Mouse (Mus musculus): ENCODE measurements around the gene Arhgef10l. TPM values are rescaled to one million over a fixed set of nuclear protein-coding genes. Genes with fewer than 3 reads are reported as not detected.
"Not testable (repeated sequence)": the region's sequence is repeated elsewhere in the genome, so short reads cannot be mapped to it uniquely, and the experiment has no call there.

Arhgef10l gene
- polyA plus RNA-seq, 1 experiment from 2014 or later: 27.7 TPM

DNA sequence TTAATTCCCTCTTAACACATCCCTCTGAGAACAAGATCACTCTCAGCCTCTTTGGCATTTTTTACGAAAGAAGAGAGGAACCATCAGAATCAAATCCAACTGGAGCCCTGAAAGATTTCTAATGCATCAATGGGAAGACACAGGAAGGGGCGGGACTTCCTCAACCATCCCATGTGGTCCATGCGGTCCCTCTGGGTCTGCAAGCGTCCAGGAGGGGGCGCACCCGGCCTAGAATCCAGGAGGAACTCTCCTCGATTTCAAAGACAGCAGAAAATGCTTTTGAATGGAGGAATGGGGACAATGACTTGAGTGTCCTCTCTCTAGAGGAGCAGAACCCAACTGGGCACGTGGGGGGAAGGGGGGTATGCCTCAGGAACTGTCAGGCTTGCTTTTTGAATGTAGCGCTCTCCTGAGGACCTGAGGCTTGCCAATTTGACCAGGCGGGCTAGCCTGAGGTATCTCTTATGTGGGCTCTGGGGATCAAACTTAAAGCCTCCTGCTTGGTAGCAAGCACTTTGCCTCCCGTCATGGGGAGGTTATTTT is 73.5 kb downstream of the Arhgef10l start:
- no peak overlapping the region for H3K4me2 ChIP-seq (replicated peaks)
- 24% methylated on average over 11 of the region's 11 CpGs for WGBS
- H3K4me1 ChIP-seq (replicated peaks): peaks cover 18% of the 10 kb centered on the region
- H3K4me3 ChIP-seq (replicated peaks): no peak overlapping the region
- H3K27me3 ChIP-seq: no peaks in the 10 kb centered on the region
- no peak overlapping the region; the same call in 1 of the 2 replicates for H3K27ac ChIP-seq
- ATAC-seq: peak; percentile 80
- H3K9ac ChIP-seq (replicated peaks): no peak overlapping the region
- H3K36me3 ChIP-seq: peaks cover 72% of the 10 kb centered on the region
- peaks cover 9% of the 10 kb centered on the region; the same call in 1 of the 2 replicates for H3K9me3 ChIP-seq

DNA sequence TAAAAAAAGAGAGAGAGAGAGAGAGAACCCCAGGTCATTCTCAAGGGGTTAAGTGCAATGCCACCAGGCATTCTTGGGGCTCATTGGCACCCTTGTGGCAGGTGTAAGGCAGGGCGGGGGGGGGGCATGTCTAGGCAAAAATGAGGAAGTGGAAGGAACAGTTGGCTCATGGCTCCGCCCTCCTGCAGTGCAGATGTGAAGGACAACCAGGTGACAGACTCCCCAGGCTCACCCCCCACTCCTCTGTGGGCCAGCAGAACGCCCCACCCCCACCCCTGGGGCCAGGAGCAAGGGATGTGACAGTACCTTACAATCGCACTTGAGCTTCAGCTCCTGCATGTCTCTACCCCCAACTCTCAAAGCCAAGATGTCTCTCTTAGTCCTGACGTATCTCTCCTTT is 79.3 kb downstream of the Arhgef10l start:
- H3K36me3 ChIP-seq: peaks cover 91% of the 10 kb centered on the region
- no peak for ATAC-seq
- no peaks in the 10 kb centered on the region for H3K27me3 ChIP-seq
- WGBS: 82% methylated on average over 5 of the region's 5 CpGs
- H3K4me2 ChIP-seq (replicated peaks): no peak overlapping the region
- H3K4me1 ChIP-seq (replicated peaks): no peaks in the 10 kb centered on the region
- H3K9me3 ChIP-seq: no peaks in the 10 kb centered on the region
- no peak overlapping the region for H3K4me3 ChIP-seq (replicated peaks)
- no peak overlapping the region for H3K27ac ChIP-seq
- no peak overlapping the region for H3K9ac ChIP-seq (replicated peaks)

DNA sequence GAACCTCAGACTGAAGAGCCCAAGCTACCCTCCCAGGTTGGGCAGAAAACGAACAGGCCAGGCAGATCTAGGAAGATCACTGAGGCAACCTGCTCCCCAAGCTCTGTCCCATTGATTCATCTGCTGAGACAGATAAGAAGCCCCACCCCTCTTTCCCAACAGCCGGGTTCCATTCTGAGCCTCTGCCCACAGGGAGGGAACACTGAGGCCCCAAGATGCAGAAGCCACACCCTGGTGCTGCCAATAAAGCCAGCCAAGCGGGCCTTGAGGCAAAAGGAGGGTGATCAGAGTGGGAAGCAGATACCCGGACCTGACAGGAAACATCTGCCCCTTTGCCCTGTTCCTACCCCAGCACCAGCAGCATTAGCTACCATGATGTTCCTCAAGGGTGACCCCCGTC is 81.6 kb downstream of the Arhgef10l start:
- 79% methylated on average over 5 of the region's 5 CpGs for WGBS
- ATAC-seq: no peak

DNA sequence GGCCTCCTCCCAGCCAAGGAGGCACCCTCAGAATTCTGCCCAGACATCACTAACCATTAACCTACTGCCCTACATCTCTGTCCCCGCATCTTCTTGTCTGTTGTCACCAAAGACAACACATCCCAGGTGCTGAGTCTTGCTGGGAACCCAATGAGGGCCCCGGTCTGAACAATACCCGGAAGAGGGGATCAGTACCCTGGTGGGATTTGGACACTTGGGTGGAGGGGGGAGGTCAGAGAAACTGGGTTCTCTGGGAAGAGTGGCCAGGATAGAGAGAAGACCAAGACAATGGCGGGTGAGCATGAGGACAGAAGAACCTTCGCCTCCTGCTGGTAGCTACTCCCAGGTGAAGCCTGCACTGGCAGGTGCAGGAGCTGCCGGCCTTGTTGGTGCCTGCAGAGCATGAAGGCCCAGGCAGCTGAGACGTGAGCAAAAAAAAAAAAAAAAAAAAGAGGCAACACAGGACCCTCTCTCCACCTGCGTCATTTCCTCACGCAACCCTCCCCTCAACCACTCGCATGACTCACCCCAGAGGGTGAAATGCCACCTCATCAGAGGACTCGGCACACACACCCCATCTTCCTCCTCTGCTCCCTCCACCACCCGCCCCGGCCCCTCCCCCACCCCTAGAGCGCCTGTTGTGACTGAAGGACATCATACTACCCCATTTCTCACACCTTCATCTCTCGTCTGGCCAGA is 83.3 kb downstream of the Arhgef10l start:
- Histone ChIP-seq H3K4me1 (replicated peaks) (no peaks in the 10 kb centered on the region), H3K27ac (no peak overlapping the region), H3K4me3 (replicated peaks) (no peak overlapping the region), H3K9me3 (no peaks in the 10 kb centered on the region), H3K4me2 (replicated peaks) (no peak overlapping the region), H3K9ac (replicated peaks) (no peak overlapping the region), H3K36me3 (peaks cover 95% of the 10 kb centered on the region), H3K27me3 (no peaks in the 10 kb centered on the region)
- 89% methylated on average over 15 of the region's 15 CpGs for WGBS
- ATAC-seq: no peak

More for the DNA sequence above, 81.6 kb downstream of the Arhgef10l start:
- Histone ChIP-seq H3K4me2 (replicated peaks) (no peak overlapping the region), H3K9me3 (no peaks in the 10 kb centered on the region), H3K36me3 (peaks cover 94% of the 10 kb centered on the region), H3K4me1 (replicated peaks) (no peaks in the 10 kb centered on the region), H3K27ac (no peak overlapping the region), H3K4me3 (replicated peaks) (no peak overlapping the region), H3K9ac (replicated peaks) (no peak overlapping the region), H3K27me3 (no peaks in the 10 kb centered on the region)

DNA sequence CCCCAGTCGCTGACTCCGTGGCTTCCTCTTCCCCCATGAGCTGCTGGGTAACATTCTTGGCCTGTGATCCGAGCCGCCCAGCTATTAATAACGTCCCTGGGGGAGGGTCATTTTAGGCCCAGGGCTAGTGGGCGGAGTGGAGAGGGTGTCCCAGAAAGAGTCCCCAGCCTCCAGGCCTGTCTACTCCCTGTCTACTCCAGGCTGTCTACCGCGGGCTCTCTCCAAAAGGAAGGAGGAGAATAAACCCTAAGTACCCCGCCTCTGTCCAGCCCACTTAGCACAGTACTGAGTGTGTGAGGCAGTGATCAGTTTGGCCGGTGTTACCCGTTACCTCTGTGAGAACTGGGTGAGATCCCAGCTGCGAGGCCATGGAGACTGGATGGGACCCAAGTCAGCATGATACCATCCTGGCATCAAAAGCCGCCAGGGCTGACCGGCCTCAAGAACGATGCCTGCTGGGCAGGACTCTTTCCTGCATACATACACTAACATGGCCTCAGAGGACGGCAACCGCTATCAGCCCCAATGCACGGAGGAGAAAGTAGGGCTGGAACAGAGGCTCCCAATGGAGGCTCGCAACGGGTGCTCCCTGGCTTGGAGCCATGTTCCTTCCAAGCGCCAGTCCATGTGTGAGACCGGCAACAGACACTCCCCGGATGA is 84.0 kb downstream of the Arhgef10l start:
- Histone ChIP-seq H3K4me3 (replicated peaks) (no peak overlapping the region), H3K27ac (no peak overlapping the region), H3K9me3 (no peaks in the 10 kb centered on the region), H3K4me2 (replicated peaks) (no peak overlapping the region), H3K9ac (replicated peaks) (no peak overlapping the region), H3K27me3 (no peaks in the 10 kb centered on the region), H3K4me1 (replicated peaks) (no peaks in the 10 kb centered on the region), H3K36me3 (peaks cover 96% of the 10 kb centered on the region)
- ATAC-seq: peak; percentile 56; the same call in 1 of the 2 replicates
- WGBS: 83% methylated on average over 23 of the region's 23 CpGs

DNA sequence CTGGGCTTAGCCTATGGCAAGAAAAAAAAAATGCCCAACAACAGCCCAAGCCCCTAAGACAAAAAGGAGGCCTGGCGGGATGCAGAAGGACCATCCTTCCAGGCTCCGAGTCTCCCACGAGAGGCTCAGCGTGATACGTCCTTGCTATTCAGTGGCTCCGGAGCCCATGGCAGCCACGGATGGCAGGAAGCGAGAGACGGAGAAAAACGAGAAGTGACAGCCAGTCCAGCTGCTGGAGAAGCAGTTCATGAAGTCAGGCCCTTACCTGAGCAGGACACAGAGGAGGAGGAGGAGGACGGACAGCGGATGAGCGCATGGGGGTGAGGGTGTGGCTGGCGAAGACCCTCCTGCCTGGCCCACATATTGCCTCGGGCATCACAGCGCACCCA is 84.5 kb downstream of the Arhgef10l start:
- H3K36me3 ChIP-seq: peaks cover 96% of the 10 kb centered on the region
- 84% methylated on average over 16 of the region's 16 CpGs for WGBS

DNA sequence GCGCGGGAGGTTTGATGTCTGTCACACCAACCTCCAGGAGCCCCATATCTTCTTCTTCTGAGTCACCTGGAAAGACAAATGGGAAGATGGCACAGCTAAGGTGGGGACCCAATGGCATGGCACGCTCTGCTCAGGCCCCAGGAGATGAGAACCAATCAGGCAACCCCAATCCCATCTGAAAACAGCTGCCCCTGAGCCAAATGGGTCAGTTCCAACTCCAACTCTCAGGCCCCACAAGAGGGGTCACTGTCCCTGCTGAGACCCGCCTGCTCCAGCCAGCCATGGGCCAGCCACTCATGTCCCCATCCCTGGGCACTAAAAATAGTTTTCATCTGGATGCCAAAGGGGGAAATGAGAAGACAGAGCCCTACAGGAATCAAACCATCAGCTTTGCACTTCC is 84.9 kb downstream of the Arhgef10l start:
- no peak for ATAC-seq
- H3K27ac ChIP-seq: no peak overlapping the region

More for the DNA sequence above, 84.5 kb downstream of the Arhgef10l start:
- ATAC-seq: no peak
- Histone ChIP-seq H3K27ac (no peak overlapping the region), H3K4me3 (replicated peaks) (no peak overlapping the region), H3K9ac (replicated peaks) (no peak overlapping the region), H3K4me2 (replicated peaks) (no peak overlapping the region), H3K9me3 (no peaks in the 10 kb centered on the region), H3K4me1 (replicated peaks) (no peaks in the 10 kb centered on the region), H3K27me3 (no peaks in the 10 kb centered on the region)

DNA sequence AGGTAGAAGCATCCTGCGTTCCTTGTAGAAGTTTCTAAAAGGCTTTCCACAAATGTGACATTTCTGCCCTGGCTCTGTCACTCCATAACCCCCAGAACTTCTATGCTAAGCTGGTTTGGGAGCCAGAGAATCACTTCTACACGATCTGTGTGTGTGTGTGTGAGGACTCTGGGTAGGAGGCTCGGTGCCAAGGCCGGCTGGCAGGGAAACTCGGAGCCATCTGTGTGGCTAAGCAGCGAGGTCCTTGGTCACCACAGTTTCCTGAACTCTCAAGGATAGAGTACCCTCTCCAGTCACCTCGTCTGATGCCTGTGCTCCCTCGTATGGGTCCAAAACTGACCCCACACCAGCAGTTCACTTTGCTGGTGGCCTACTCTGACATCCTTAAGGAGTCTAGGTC is 86.2 kb downstream of the Arhgef10l start:
- H3K9ac ChIP-seq (replicated peaks): no peak overlapping the region
- H3K4me2 ChIP-seq (replicated peaks): no peak overlapping the region
- H3K27me3 ChIP-seq: no peaks in the 10 kb centered on the region
- no peak overlapping the region for H3K4me3 ChIP-seq (replicated peaks)
- peaks cover 96% of the 10 kb centered on the region for H3K36me3 ChIP-seq
- no peaks in the 10 kb centered on the region for H3K4me1 ChIP-seq (replicated peaks)
- no peak overlapping the region for H3K27ac ChIP-seq
- no peak for ATAC-seq
- WGBS: 93% methylated on average over 8 of the region's 8 CpGs
- H3K9me3 ChIP-seq: no peaks in the 10 kb centered on the region

More for the DNA sequence above, 84.9 kb downstream of the Arhgef10l start:
- Histone ChIP-seq H3K27me3 (no peaks in the 10 kb centered on the region), H3K4me2 (replicated peaks) (no peak overlapping the region), H3K36me3 (peaks cover 96% of the 10 kb centered on the region), H3K4me3 (replicated peaks) (no peak overlapping the region), H3K4me1 (replicated peaks) (no peaks in the 10 kb centered on the region), H3K9me3 (no peaks in the 10 kb centered on the region), H3K9ac (replicated peaks) (no peak overlapping the region)
- WGBS: 97% methylated on average over 4 of the region's 4 CpGs

DNA sequence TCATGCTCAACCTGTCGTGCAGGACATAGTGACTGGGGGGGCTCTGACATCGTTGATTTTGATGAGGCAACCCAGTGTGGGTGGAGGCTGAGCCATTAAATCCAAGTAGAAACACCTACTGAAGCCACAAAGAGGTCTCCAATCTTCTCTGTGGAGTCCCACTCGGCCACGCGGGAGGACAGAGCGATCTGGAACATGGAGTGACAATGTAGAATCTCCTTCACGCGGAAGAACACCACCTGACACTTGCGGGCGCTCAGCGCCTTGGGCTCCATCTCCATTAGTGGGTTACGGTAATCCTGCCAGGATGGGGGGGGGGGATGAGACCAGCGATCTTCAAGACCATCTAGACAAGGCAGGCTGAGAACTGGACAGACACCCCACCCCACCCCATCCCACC is 86.7 kb downstream of the Arhgef10l start:
- ATAC-seq: no peak
- Histone ChIP-seq H3K27ac (no peak overlapping the region), H3K4me1 (replicated peaks) (no peaks in the 10 kb centered on the region), H3K9ac (replicated peaks) (no peak overlapping the region), H3K4me2 (replicated peaks) (no peak overlapping the region), H3K4me3 (replicated peaks) (no peak overlapping the region), H3K9me3 (no peaks in the 10 kb centered on the region), H3K27me3 (no peaks in the 10 kb centered on the region), H3K36me3 (peaks cover 93% of the 10 kb centered on the region)
- WGBS: 95% methylated on average over 13 of the region's 13 CpGs

DNA sequence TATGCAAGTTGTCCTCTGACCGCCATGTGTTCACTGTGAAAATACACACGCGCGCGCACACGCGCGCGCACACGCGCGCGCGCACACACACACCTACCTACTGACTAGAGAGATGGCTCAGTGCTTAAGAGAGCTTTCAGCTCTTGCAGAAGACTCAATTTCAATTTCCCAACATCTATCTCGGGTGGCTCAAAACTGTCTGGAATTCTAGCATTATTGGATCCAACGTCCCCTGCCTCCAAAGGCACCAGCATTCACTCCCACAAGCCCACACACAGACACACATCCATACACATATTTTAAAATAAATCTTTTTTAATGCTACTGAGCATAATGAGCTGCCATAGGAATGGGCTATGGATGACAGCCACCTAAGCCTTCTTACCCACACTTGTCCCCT is 89.2 kb downstream of the Arhgef10l start:
- Histone ChIP-seq H3K36me3 (peaks cover 96% of the 10 kb centered on the region), H3K4me2 (replicated peaks) (no peak overlapping the region), H3K4me3 (replicated peaks) (no peak overlapping the region), H3K9ac (replicated peaks) (no peak overlapping the region), H3K9me3 (no peaks in the 10 kb centered on the region), H3K27me3 (no peaks in the 10 kb centered on the region), H3K27ac (no peak overlapping the region), H3K4me1 (replicated peaks) (no peaks in the 10 kb centered on the region)
- 97% methylated on average over 16 of the region's 16 CpGs for WGBS
- ATAC-seq: no peak

DNA sequence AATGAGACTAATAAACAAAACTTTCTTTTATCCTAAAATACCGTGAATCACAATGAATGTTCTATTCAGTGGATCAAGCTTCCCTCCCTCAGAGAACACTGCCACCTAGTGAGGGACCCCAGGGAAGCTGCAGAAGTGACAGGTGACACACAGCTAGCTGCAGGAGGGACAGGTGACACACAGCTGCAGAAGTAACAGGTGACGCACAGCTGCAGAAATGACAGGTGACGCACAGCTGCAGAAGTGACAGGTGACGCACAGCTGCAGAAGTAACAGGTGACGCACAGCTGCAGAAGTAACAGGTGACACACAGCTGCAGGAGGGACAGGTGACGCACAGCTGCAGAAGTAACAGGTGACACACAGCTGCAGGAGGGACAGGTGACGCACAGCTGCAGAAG is 90.9 kb downstream of the Arhgef10l start:
- H3K27me3 ChIP-seq; H3K4me1 ChIP-seq (replicated peaks); H3K27ac ChIP-seq; H3K4me2 ChIP-seq (replicated peaks); H3K9ac ChIP-seq (replicated peaks); H3K9me3 ChIP-seq; H3K4me3 ChIP-seq (replicated peaks); ATAC-seq: not testable (repeated sequence)
- H3K36me3 ChIP-seq: peaks cover 91% of the 10 kb centered on the region
- 92% methylated on average over 7 of the region's 7 CpGs for WGBS

DNA sequence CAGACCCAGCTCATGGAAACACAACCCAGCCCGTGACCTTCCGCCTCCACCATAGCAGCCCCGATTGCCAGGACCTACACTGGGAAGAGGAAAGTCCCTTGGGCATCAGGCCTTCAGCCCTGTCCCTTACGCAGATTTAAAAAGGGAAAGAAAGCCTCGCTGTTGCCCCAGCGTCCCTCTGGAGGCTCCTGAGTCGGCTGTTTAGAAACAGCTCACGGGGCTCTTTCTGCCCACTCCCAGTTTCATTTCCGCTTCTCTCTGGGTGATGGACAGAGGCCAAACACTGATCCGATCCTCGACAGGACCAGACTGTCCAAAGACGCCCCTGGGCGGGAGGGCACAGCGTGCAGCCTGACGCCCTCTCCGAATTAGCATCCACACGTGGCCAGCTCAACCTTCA is 93.4 kb downstream of the Arhgef10l start:
- Histone ChIP-seq H3K9ac (replicated peaks) (no peak overlapping the region), H3K27me3 (no peaks in the 10 kb centered on the region), H3K36me3 (peaks cover 91% of the 10 kb centered on the region), H3K27ac (no peak overlapping the region), H3K4me3 (replicated peaks) (no peak overlapping the region), H3K9me3 (no peaks in the 10 kb centered on the region), H3K4me1 (replicated peaks) (no peaks in the 10 kb centered on the region), H3K4me2 (replicated peaks) (no peak overlapping the region)
- 87% methylated on average over 17 of the region's 17 CpGs for WGBS
- no peak for ATAC-seq
